In genomic region chr11:72343904-72344303, GRCm38 (mm10) we compare ENCODE assay signal across 10 mouse cellular contexts. TPM values are rescaled to one million over a fixed set of nuclear protein-coding genes. Genes with fewer than 3 reads are reported as not detected.
A peak's percentile ranks its signal among the peaks of the same experiment; 100 is the strongest.
DNase-seq lines count a peak whose midpoint lies in the region; TF ChIP-seq lines count a peak whose summit lies in the region.
"Had no signal": no experiment of that assay in that cellular context is flagged by ENCODE, and none has a peak within 500 bp of the region (broad histone marks: within the 10 kb centered on the region; RNA-seq: fewer than 3 reads in every experiment).

No protein-coding gene starts in this region.

- no peaks in the 10 kb centered on the region for H3K27me3 ChIP-seq in heart, embryonic 10.5 days (ENCODE audit: insufficient read depth, poor library complexity, severe bottlenecking)
- H3K27me3 ChIP-seq in thymus, adult 2 months (ENCODE audit: control insufficient read depth, insufficient read depth, low read length) = no peaks in the 10 kb centered on the region
- H3K27me3 ChIP-seq: limb, embryonic 12.5 days; stomach, embryonic 15.5 days had no signal

- TF ChIP-seq CTCF in thymus, adult 2 months (IDR thresholded peaks at IDR 0.05; ENCODE audit: borderline replicate concordance, control insufficient read depth, extremely low read depth, insufficient read depth, low read length, poor library complexity) = no peak

- DNase-seq in heart, adult 11 months = peak; percentile 78
- no peak for DNase-seq in heart, embryonic 10.5 days (ENCODE audit: low spot score)
- DNase-seq in thymus, adult 2 months = peak; percentile 41
- no peak for DNase-seq in thymus, adult 18-20 months
- DNase-seq in embryo, embryonic 10 days (ENCODE audit: low spot score) = peak; percentile 78
- DNase-seq in induced T-regulatory cell, adult 2 months (ENCODE audit: low read depth) = peak; percentile 55
- DNase-seq in lung, postnatal 25 days (ENCODE audit: low spot score) = peak; percentile 36
- peak; percentile 45 for DNase-seq in thymus, postnatal 25 days

- H3K9me3 ChIP-seq in heart, embryonic 10.5 days = no peaks in the 10 kb centered on the region
- H3K9me3 ChIP-seq: limb, embryonic 12.5 days; stomach, embryonic 15.5 days had no signal

- TF ChIP-seq POLR2A in thymus, adult 2 months (IDR thresholded peaks at IDR 0.05; ENCODE audit: control insufficient read depth, extremely low read depth, insufficient read depth, low read length, poor library complexity) = no peak

- H3K36me3 ChIP-seq in heart, embryonic 10.5 days = no peaks in the 10 kb centered on the region
- H3K36me3 ChIP-seq in thymus, adult 2 months (ENCODE audit: control insufficient read depth, insufficient read depth, low read length) = no peaks in the 10 kb centered on the region
- H3K36me3 ChIP-seq: limb, embryonic 12.5 days; stomach, embryonic 15.5 days had no signal

- 21% methylated on average over 8 of the region's 8 CpGs for WGBS in heart, embryonic 10.5 days
- 51% methylated on average over 8 of the region's 8 CpGs for WGBS in thymus, adult 2 months

- no peak overlapping the region for H3K4me3 ChIP-seq in heart, embryonic 10.5 days
- H3K4me3 ChIP-seq in thymus, adult 2 months (ENCODE audit: control insufficient read depth, insufficient read depth, low read length) = no peak overlapping the region
- H3K4me3 ChIP-seq: limb, embryonic 12.5 days; stomach, embryonic 15.5 days had no signal

- no peak overlapping the region for H3K27ac ChIP-seq in heart, embryonic 10.5 days
- H3K27ac ChIP-seq in thymus, adult 2 months (ENCODE audit: control insufficient read depth, insufficient read depth, low read length) = no peak overlapping the region
- H3K27ac ChIP-seq: limb, embryonic 12.5 days; stomach, embryonic 15.5 days had no signal

- H3K4me1 ChIP-seq in heart, embryonic 10.5 days = peaks cover 4% of the 10 kb centered on the region; the same call in 1 of the 2 replicates
- H3K4me1 ChIP-seq in thymus, adult 2 months (replicated peaks; ENCODE audit: control insufficient read depth, insufficient read depth, low read length) = no peaks in the 10 kb centered on the region

RNA-seq across cellular contexts. Expression of gene Tekt1, which starts 18.3 kb away (rescaled TPM):
- polyA plus RNA-seq in heart, embryonic 10.5 days (2016; fragmentation: Nextera tagmentation; extraction: Ambion mirVana) = 0.39 and 2.0 TPM in 2 replicates
- polyA plus RNA-seq in thymus, adult 2 months (2012; rRNA removed) = 0.11 and 0.27 TPM in 2 replicates

RNA-seq across cellular contexts. Expression of gene Fbxo39, which starts 29.7 kb away (rescaled TPM):
- not detected in 2 replicates for polyA plus RNA-seq in heart, embryonic 10.5 days (2016; fragmentation: Nextera tagmentation; extraction: Ambion mirVana)
- polyA plus RNA-seq in thymus, adult 2 months (2012; rRNA removed) = 0.18 and 0.26 TPM in 2 replicates
- polyA plus RNA-seq: limb, embryonic 12.5 days; stomach, embryonic 15.5 days had no signal

RNA-seq across cellular contexts. Expression of gene Xaf1, which starts 42.5 kb away (rescaled TPM):
- polyA plus RNA-seq in heart, embryonic 10.5 days (2016; fragmentation: Nextera tagmentation; extraction: Ambion mirVana) = 1.5 and 1.6 TPM in 2 replicates
- polyA plus RNA-seq in thymus, adult 2 months (2012; rRNA removed) = 39.3 and 46.0 TPM in 2 replicates

Comparison
In these comparisons a context has a peak if more than half of its experiments do, and no peak if none do; other contexts are left out.
1. DNase-seq: peak in heart, adult 11 months (single experiment), thymus, adult 2 months (single experiment), embryo, embryonic 10 days (single experiment), induced T-regulatory cell, adult 2 months (single experiment), lung, postnatal 25 days (single experiment) and thymus, postnatal 25 days (single experiment); none in heart, embryonic 10.5 days (single experiment) and thymus, adult 18-20 months (0 of 2).
2. RNA of gene Xaf1, which starts 42.5 kb away (polyA plus RNA-seq): 39.3 to 46.0 TPM in thymus, adult 2 months; 1.5 to 1.6 TPM in heart, embryonic 10.5 days; every median in the first group is over 10 times any median in the second.